In the genomic region with DNA sequence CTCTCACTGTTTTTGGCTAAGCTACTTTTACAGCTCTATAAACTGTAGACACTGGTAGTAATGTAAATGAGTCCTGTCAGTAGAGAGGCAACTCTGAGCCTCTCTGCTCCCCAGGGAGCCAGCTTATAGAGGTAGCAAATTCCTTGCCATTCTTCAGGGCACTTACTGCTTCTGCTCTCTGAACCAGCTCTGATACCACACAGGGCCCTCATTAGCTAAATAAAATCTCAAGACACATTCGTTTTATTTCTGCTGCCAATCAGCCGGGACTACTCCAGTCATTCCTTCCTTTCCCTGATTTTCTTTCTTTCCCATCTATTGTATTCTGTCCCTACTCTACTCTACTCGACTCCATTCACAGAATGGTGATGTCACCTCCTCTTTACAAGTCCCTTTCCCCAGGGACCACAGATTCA, we compare ENCODE assay signal across 31 mouse cellular contexts.
DNase-seq lines count a peak whose midpoint lies in the region; ATAC-seq and TF ChIP-seq lines count a peak whose summit lies in the region.
"Had no signal": no experiment of that assay in that cellular context is flagged by ENCODE, and none has a peak within 500 bp of the region (broad histone marks: within the 10 kb centered on the region; RNA-seq: fewer than 3 reads in every experiment).

No protein-coding gene starts in this region.

- DNase-seq in midbrain, embryonic 14.5 days: peak; percentile 75
- no peak for DNase-seq in midbrain, embryonic 10.5 days (ENCODE audit: low spot score)
- peak; percentile 40 for DNase-seq in CH12.LX (ENCODE audit: extremely low read depth)
- DNase-seq in brain, embryonic 14.5 days (ENCODE audit: low read depth): peak; percentile 77
- peak; percentile 30 for DNase-seq in forelimb bud, embryonic 11.5 days (ENCODE audit: low read depth, low spot score)
- no peak for DNase-seq in lung, postnatal 10 days
- no peak for DNase-seq in thymus, postnatal 25 days
- DNase-seq: adrenal gland, adult 2 months; adrenal gland, postnatal 36 days; B cell, adult 2 months; cerebellum, adult 8-10 months; cerebellum, postnatal 25 days; gastrocnemius, postnatal 10 days; heart, postnatal 10 days; kidney, adult 8-10 months; kidney, postnatal 4 days; layer of hippocampus, postnatal 36 days; liver, embryonic 13.5 days; lung, adult 18-20 months; right cerebral cortex, postnatal 25 days; spleen, adult 18-20 months; thymus, postnatal 14 days had no signal

- TF ChIP-seq CTCF in CH12.LX (conservative IDR thresholded peaks at IDR 0.05 in 1 of 2, IDR thresholded peaks at IDR 0.05 in 1 of 2; ENCODE audit: low read depth in 2 of 2, low read length in 2 of 2): no peak
- TF ChIP-seq CTCF in brain, embryonic 14.5 days (IDR thresholded peaks at IDR 0.05; ENCODE audit: borderline replicate concordance, extremely low read depth, insufficient read depth, insufficient read length): no peak

- H3K4me1 ChIP-seq in midbrain, embryonic 14.5 days (ENCODE audit: control insufficient read depth, insufficient read depth, low read length): peaks cover 6% of the 10 kb centered on the region
- H3K4me1 ChIP-seq in midbrain, embryonic 10.5 days: peaks cover 36% of the 10 kb centered on the region
- peaks cover 0 to 37% of the 10 kb centered on the region in 2 experiments; a peak in 2 of 4 replicates for H3K4me1 ChIP-seq in CH12.LX (ENCODE audit: control insufficient read depth in 1 of 2, insufficient read depth in 2 of 2)

- H3K9ac ChIP-seq in midbrain, embryonic 14.5 days (replicated peaks; ENCODE audit: low read length): no peak overlapping the region
- no peak overlapping the region for H3K9ac ChIP-seq in CH12.LX (ENCODE audit: insufficient read depth, low read depth)
- H3K9ac ChIP-seq: heart, embryonic 13.5 days; hindbrain, embryonic 14.5 days; limb, embryonic 15.5 days; liver, embryonic 13.5 days had no signal

- TF ChIP-seq EP300 in CH12.LX (IDR thresholded peaks at IDR 0.05; ENCODE audit: low read length): no peak

- H3K4me2 ChIP-seq in midbrain, embryonic 14.5 days (ENCODE audit: low read length): no peak overlapping the region
- no peak overlapping the region for H3K4me2 ChIP-seq in CH12.LX (ENCODE audit: insufficient read depth, low read depth, poor library complexity, severe bottlenecking)
- H3K4me2 ChIP-seq: heart, embryonic 13.5 days; hindbrain, embryonic 14.5 days; limb, embryonic 15.5 days; liver, embryonic 13.5 days had no signal

- no peaks in the 10 kb centered on the region for H3K79me2 ChIP-seq in CH12.LX (replicated peaks; ENCODE audit: control insufficient read depth, extremely low read depth, insufficient read depth, poor library complexity, severe bottlenecking)

- H3K4me3 ChIP-seq in midbrain, embryonic 14.5 days (replicated peaks; ENCODE audit: low read depth, low read length): no peak overlapping the region
- no peak overlapping the region for H3K4me3 ChIP-seq in midbrain, embryonic 10.5 days
- no peak overlapping the region for H3K4me3 ChIP-seq in CH12.LX (replicated peaks in 1 of 3; ENCODE audit: low read depth in 2 of 3, low read length in 2 of 3, poor library complexity in 1 of 3)
- H3K4me3 ChIP-seq: heart, embryonic 13.5 days; limb, embryonic 10.5 days; limb, embryonic 15.5 days; liver, embryonic 13.5 days had no signal

- no peak overlapping the region for H3K27ac ChIP-seq in midbrain, embryonic 14.5 days (replicated peaks; ENCODE audit: low read depth, low read length)
- no peak overlapping the region for H3K27ac ChIP-seq in midbrain, embryonic 10.5 days (replicated peaks)
- no peak overlapping the region for H3K27ac ChIP-seq in CH12.LX (ENCODE audit: insufficient read depth, low read depth)
- H3K27ac ChIP-seq: heart, embryonic 13.5 days; hindbrain, embryonic 14.5 days; kidney, postnatal 0 days; limb, embryonic 10.5 days; limb, embryonic 15.5 days; liver, embryonic 13.5 days; macrophage had no signal

- H3K36me3 ChIP-seq in midbrain, embryonic 14.5 days (ENCODE audit: control insufficient read depth, insufficient read depth, low read length): no peaks in the 10 kb centered on the region
- no peaks in the 10 kb centered on the region for H3K36me3 ChIP-seq in midbrain, embryonic 10.5 days
- H3K36me3 ChIP-seq in CH12.LX (replicated peaks in 1 of 2; ENCODE audit: control insufficient read depth in 1 of 2, insufficient read depth in 1 of 2, low read length in 1 of 2): no peaks in the 10 kb centered on the region
- H3K36me3 ChIP-seq: limb, embryonic 10.5 days; limb, embryonic 15.5 days; liver, embryonic 13.5 days had no signal

- no peaks in the 10 kb centered on the region for H3K9me3 ChIP-seq in midbrain, embryonic 14.5 days (ENCODE audit: control insufficient read depth, low read length)
- no peaks in the 10 kb centered on the region for H3K9me3 ChIP-seq in midbrain, embryonic 10.5 days (replicated peaks)
- H3K9me3 ChIP-seq in CH12.LX (replicated peaks; ENCODE audit: low read length): peaks cover 2% of the 10 kb centered on the region
- H3K9me3 ChIP-seq: heart, embryonic 13.5 days; limb, embryonic 10.5 days; limb, embryonic 15.5 days; liver, embryonic 13.5 days had no signal

- TF ChIP-seq RAD21 in CH12.LX (IDR thresholded peaks at IDR 0.05; ENCODE audit: low read depth, low read length): no peak

- in situ Hi-C loops in CH12.LX (cut with MboI; ENCODE audit: low pct_ligation_motif_present, low pct_unique_long_range_greater_than_20kb, low sequenced_read_pairs): no loop called here

- TF ChIP-seq POLR2A in CH12.LX (IDR thresholded peaks at IDR 0.05; ENCODE audit: low read depth, low read length): no peak
- TF ChIP-seq POLR2A in brain, embryonic 14.5 days (IDR thresholded peaks at IDR 0.05; ENCODE audit: borderline replicate concordance, extremely low read depth, insufficient read depth, insufficient read length, poor library complexity, severe bottlenecking): no peak

- dilution Hi-C loops in CH12.LX (cut with MboI; ENCODE audit: extremely low pct_ligation_motif_present, extremely low pct_unique_long_range_greater_than_20kb, low sequenced_read_pairs): no loop called here

- ATAC-seq in midbrain, embryonic 14.5 days (ENCODE audit: low FRiP score, low TSS enrichment): no peak
- ATAC-seq: activated CD4-positive, CD25-positive, alpha-beta regulatory T cell, adult 4 months; inflammation-experienced regulatory T-cells, adult 6 months; lung, postnatal 0 days had no signal

- H3K27me3 ChIP-seq in midbrain, embryonic 14.5 days (ENCODE audit: control insufficient read depth, insufficient read depth, low read length): no peaks in the 10 kb centered on the region
- H3K27me3 ChIP-seq in midbrain, embryonic 10.5 days (ENCODE audit: low read depth, poor library complexity, severe bottlenecking): peaks cover 14% of the 10 kb centered on the region; the same call in 1 of the 2 replicates
- no peaks in the 10 kb centered on the region for H3K27me3 ChIP-seq in CH12.LX (replicated peaks)
- H3K27me3 ChIP-seq: heart, embryonic 13.5 days; limb, embryonic 15.5 days had no signal

- 14% methylated on average over 3 of the region's 3 CpGs for WGBS in midbrain, embryonic 14.5 days
- WGBS in midbrain, embryonic 10.5 days: 31% methylated on average over 3 of the region's 3 CpGs

TF ChIP-seq in CH12.LX, 34 proteins besides CTCF, POLR2A, EP300 and RAD21:
- no peak for TF ChIP-seq E2F4 (IDR thresholded peaks at IDR 0.05; ENCODE audit: insufficient replicate concordance, low read depth, low read length)
- no peak for TF ChIP-seq TCF12 (IDR thresholded peaks at IDR 0.05; ENCODE audit: low read depth, low read length)
- TF ChIP-seq BHLHE40 (IDR thresholded peaks at IDR 0.05; ENCODE audit: low read depth, low read length): no peak
- TF ChIP-seq USF2 (conservative IDR thresholded peaks at IDR 0.05; ENCODE audit: low read depth, low read length): no peak
- no peak for TF ChIP-seq JUN (IDR thresholded peaks at IDR 0.05; ENCODE audit: insufficient read depth, low read depth, low read length)
- TF ChIP-seq CHD1 (IDR thresholded peaks at IDR 0.05; ENCODE audit: low read depth, low read length): no peak
- no peak for TF ChIP-seq ELF1 (IDR thresholded peaks at IDR 0.05; ENCODE audit: low read depth, low read length)
- TF ChIP-seq POLR2AphosphoS2 (IDR thresholded peaks at IDR 0.05; ENCODE audit: low read depth, low read length): no peak
- TF ChIP-seq USF1 (IDR thresholded peaks at IDR 0.05; ENCODE audit: low read depth, low read length): no peak
- TF ChIP-seq ETS1 (conservative IDR thresholded peaks at IDR 0.05; ENCODE audit: low read depth, low read length): no peak
- no peak for TF ChIP-seq NRF1 (IDR thresholded peaks at IDR 0.05; ENCODE audit: low read depth, low read length)

Comparison
In these comparisons a context has a peak if more than half of its experiments do, and no peak if none do; other contexts are left out.
1. DNase-seq: peak in midbrain, embryonic 14.5 days (single experiment), CH12.LX (single experiment), brain, embryonic 14.5 days (single experiment) and forelimb bud, embryonic 11.5 days (single experiment); none in midbrain, embryonic 10.5 days (single experiment), lung, postnatal 10 days (single experiment) and thymus, postnatal 25 days (single experiment).